Mouse (Mus musculus) neural tube, embryonic 12.5 days (tissue): ENCODE data around the gene Pole. TPM values are rescaled to one million over a fixed set of nuclear protein-coding genes. Genes with fewer than 3 reads are reported as not detected.
A peak's percentile ranks its signal among the peaks of the same experiment; 100 is the strongest.

ENCODE experiments used
- ATAC-seq: fragments of 200-750 bp; cut with Nextera tagmentation; 2 replicates; pipeline ENCODE4 v1.8.0; 2017; ENCODE audit warnings: low read depth, mild to moderate bottlenecking, moderate TSS enrichment, moderate library complexity; ENCODE audit not compliant: low FRiP score
- H3K27ac ChIP-seq: fragments of 300-500 bp; sonication (generic); 2 replicates; pipeline ENCODE4 v1.5.1; 2016
- H3K27me3 ChIP-seq: fragments of 300-500 bp; sonication (generic); replicated peaks from 2 replicates; pipeline ENCODE4 v1.6.1; 2016; ENCODE audit warnings: mild to moderate bottlenecking
- H3K36me3 ChIP-seq: fragments of 300-500 bp; sonication (generic); 2 replicates; pipeline ENCODE4 v1.6.1; 2016; ENCODE audit warnings: mild to moderate bottlenecking
- H3K4me1 ChIP-seq: fragments of 300-500 bp; sonication (generic); 2 replicates; pipeline ENCODE4 v1.6.1; 2016
- H3K4me2 ChIP-seq: fragments of 300-500 bp; sonication (generic); replicated peaks from 2 replicates; pipeline ENCODE4 v1.6.1; 2016; ENCODE audit warnings: mild to moderate bottlenecking
- H3K4me3 ChIP-seq: fragments of 300-500 bp; sonication (generic); 2 replicates; pipeline ENCODE4 v1.5.1; 2016
- H3K9ac ChIP-seq: fragments of 300-500 bp; sonication (generic); 2 replicates; pipeline ENCODE4 v1.6.1; 2016; ENCODE audit warnings: mild to moderate bottlenecking
- H3K9me3 ChIP-seq: fragments of 300-500 bp; sonication (generic); 2 replicates; pipeline ENCODE4 v1.6.1; 2016; ENCODE audit warnings: mild to moderate bottlenecking
- WGBS: fragments of 180-500 bp; shearing (Covaris S2); methylation state at CpG from one replicate; pipeline ENCODE4 v1.1.7; 2016; 5-methylcytosine and 5-hydroxymethylcytosine counted together
- polyA plus RNA-seq: library from polyadenylated mRNA; unstranded; fragments of >200 nt; fragmentation: Nextera tagmentation; extraction: Ambion mirVana; gene quantifications from 2 replicates; pipeline ENCODE4 v1.2.1, GENCODE M21; 2016

Pole gene
- polyA plus RNA-seq, 1 experiment from 2014 or later, result 18.7 TPM

DNA sequence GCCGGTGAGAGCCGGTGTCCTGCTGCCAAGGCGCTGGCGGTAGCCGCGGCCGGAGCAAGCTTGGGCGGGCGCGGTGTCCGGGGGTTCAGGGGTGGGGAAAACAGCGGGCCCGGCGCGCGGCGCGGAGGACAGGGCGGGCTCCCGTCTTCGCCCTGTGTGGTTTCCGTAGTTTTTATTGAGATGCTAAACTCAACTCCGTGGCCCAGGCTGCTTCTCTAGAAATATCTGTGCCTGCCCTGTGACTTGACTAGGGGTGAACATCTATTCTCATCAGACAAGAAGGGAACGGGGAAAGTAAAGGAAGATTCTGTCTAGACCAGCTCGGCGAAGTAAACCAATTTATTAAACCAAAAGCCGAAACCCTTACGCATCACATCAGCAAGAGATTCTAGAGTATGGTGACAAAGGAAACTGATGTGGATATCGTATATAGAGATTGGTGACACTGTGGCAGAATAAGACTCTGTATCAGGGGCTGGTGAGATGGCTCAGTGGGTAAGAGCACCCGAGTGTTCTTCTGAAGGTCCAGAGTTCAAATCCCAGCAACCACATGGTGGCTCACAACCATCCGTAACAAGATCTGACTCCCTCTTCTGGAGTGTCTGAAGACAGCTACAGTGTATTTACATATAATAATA lies 459 bp downstream of the Pole start:
- peak; percentile 83 for ATAC-seq
- Histone ChIP-seq H3K9ac (peak overlapping the region; percentile 71), H3K4me1 (0 out of 2 replicates have a peak, but pooled peaks cover 5% of the 10 kb centered on the region), H3K4me3 (peak overlapping the region; percentile 70), H3K9me3 (no peaks in the 10 kb centered on the region), H3K36me3 (peaks cover 15% of the 10 kb centered on the region), H3K27ac (no peak overlapping the region), H3K4me2 (peak overlapping the region; percentile 91), H3K27me3 (peaks cover 9% of the 10 kb centered on the region; the same call in 1 of the 2 replicates)
- WGBS, result 3% methylated on average over 31 of the region's 31 CpGs

DNA sequence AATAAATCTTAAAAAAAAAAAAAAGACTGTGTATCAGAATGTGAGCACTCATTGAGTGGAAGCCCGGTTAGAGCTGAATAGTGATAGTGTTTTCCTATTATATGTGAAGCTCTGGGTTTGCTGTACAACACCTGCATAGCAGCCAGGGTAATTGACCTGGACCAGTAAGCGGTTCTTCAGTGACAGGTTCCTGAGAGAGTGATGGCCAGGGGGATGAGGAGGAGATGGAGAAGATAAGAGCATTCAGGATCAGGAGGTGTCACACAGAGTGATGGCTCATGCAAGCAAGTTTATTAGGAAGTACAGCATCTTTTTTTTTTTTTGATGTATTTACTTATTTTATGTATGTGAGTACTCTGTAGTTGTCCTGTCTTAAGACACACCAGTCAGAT lies 974 bp downstream of the Pole start:
- Histone ChIP-seq H3K4me1 (0 out of 2 replicates have a peak, but pooled peaks cover 5% of the 10 kb centered on the region), H3K9ac (0 out of 2 replicates have a peak overlapping the region, but pooled peaks have one; percentile 71), H3K4me3 (no peak overlapping the region), H3K4me2 (peak overlapping the region; percentile 91), H3K27ac (no peak overlapping the region), H3K9me3 (no peaks in the 10 kb centered on the region), H3K27me3 (peaks cover 9% of the 10 kb centered on the region; the same call in 1 of the 2 replicates), H3K36me3 (peaks cover 20% of the 10 kb centered on the region)
- no peak for ATAC-seq
- 76% methylated on average over 2 of the region's 2 CpGs for WGBS

DNA sequence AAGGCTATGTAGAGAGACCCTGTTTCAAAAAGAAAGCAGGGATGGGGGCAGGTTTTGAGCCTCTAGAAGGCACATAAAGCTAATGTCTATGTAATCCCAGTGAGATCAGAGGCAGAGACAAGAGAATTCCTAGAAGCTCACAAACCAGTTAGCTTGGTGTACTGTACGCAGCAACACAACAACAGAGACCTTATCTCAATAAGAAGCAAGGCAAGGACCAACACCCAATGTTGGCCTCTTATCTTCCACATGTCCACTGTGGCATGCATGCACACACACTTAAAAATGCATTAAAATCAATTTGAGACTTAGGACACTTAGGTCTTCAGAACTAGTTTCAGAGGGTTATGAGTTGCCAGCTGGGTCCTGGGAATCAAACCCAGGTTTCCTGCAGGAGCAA lies 5.5 kb downstream of the Pole start:
- H3K36me3 ChIP-seq, result peaks cover 45% of the 10 kb centered on the region
- H3K27me3 ChIP-seq, result no peaks in the 10 kb centered on the region
- H3K4me2 ChIP-seq, result no peak overlapping the region
- 97% methylated on average over 1 of the region's 1 CpGs for WGBS
- H3K4me3 ChIP-seq, result no peak overlapping the region
- no peaks in the 10 kb centered on the region for H3K4me1 ChIP-seq
- no peaks in the 10 kb centered on the region for H3K9me3 ChIP-seq
- ATAC-seq, result no peak
- no peak overlapping the region for H3K27ac ChIP-seq
- H3K9ac ChIP-seq, result no peak overlapping the region

DNA sequence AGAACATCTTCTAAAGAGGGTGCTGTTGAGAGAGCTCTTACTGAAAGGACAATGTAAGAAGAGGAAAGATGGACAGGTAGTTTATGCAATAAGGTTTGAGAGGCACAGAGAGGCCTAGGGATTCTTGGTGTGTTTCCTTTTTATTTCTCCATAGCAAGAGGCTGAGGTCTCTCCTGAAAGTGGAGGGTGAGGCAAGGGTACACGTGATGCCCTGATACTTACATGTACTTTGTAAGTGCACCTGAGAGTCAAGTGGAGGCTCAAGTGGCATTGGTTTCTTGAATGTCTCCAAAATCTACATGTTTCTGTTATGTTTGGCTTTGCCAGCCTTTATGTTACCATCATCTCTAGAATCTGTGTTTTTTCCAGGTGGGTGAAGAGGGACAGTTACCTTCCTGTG lies 10.5 kb downstream of the Pole start:
- H3K9me3 ChIP-seq, result no peaks in the 10 kb centered on the region
- no peak overlapping the region for H3K27ac ChIP-seq
- no peaks in the 10 kb centered on the region for H3K27me3 ChIP-seq
- ATAC-seq, result no peak
- no peak overlapping the region for H3K4me3 ChIP-seq
- peaks cover 66% of the 10 kb centered on the region for H3K36me3 ChIP-seq
- WGBS, result 91% methylated on average over 1 of the region's 1 CpGs
- no peak overlapping the region for H3K9ac ChIP-seq
- H3K4me1 ChIP-seq, result no peaks in the 10 kb centered on the region
- no peak overlapping the region for H3K4me2 ChIP-seq

DNA sequence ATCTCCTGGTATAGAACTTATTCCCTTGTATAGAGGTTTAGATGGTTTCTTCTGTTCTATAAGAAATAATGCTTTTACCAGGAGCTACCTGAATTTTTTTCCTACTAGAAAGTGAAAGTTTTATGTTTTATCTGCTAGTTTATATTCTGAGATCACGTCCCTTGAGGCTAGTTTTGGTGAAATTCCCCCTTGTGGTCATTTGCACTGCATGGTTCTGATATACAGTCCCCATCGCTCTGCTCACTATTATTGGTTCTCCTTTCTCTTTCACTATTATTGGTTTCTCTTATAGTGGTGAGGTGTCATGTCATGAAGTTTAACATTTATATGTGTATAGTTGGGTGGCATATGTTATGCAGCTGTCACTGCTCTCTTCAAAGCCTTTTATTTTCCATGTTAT lies 14.5 kb downstream of the Pole start:
- no peak overlapping the region for H3K4me2 ChIP-seq
- no peaks in the 10 kb centered on the region for H3K9me3 ChIP-seq
- H3K36me3 ChIP-seq, result peaks cover 75% of the 10 kb centered on the region
- no peak overlapping the region for H3K4me3 ChIP-seq
- no peaks in the 10 kb centered on the region for H3K27me3 ChIP-seq
- WGBS, result 92% methylated on average over 2 of the region's 2 CpGs
- no peak overlapping the region for H3K9ac ChIP-seq
- no peak for ATAC-seq
- no peak overlapping the region for H3K27ac ChIP-seq
- no peaks in the 10 kb centered on the region for H3K4me1 ChIP-seq

DNA sequence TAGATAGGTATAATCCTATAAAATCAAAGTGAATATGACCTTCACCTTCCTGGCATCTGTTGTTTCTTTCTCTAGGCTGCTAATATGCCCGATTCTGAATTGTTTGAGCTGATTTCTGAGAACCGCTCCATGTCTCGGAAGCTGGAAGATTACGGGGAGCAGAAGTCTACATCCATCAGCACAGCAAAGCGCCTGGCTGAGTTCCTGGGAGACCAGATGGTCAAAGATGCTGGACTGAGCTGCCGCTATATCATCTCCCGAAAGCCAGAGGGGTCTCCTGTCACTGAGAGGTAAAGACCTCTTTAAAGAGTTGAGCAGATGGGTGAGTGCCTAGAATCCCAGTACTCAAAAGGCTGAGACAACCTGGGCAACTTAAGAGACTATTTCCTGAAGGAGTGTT lies 22.8 kb downstream of the Pole start:
- Histone ChIP-seq H3K4me1 (no peaks in the 10 kb centered on the region), H3K27ac (no peak overlapping the region), H3K4me3 (no peak overlapping the region), H3K9me3 (no peaks in the 10 kb centered on the region), H3K9ac (no peak overlapping the region), H3K27me3 (no peaks in the 10 kb centered on the region), H3K4me2 (no peak overlapping the region), H3K36me3 (peaks cover 48% of the 10 kb centered on the region)
- ATAC-seq, result no peak
- WGBS, result 98% methylated on average over 7 of the region's 7 CpGs

DNA sequence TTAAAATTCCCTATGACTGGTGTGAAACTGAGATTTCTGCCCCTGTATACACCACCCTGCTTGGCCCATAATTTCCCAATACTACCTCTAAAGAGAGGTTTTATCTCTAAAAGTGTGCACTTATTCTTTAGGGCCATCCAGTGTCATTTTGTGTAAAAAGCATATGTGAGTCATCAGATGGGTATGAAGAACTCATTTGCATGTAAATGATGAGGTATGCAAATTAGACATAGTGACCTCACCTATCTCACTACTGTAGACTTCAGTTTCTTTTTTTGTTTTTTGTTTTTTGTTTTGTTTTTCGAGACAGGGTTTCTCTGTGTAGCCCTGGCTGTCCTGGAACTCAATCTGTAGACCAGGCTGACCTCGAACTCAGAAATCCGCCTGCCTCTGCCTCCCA lies 27.0 kb downstream of the Pole start:
- Histone ChIP-seq H3K27ac (no peak overlapping the region), H3K9me3 (no peaks in the 10 kb centered on the region), H3K4me3 (no peak overlapping the region), H3K4me2 (no peak overlapping the region), H3K4me1 (no peaks in the 10 kb centered on the region), H3K9ac (no peak overlapping the region), H3K27me3 (no peaks in the 10 kb centered on the region), H3K36me3 (peaks cover 33% of the 10 kb centered on the region)
- WGBS, result 90% methylated on average over 3 of the region's 3 CpGs
- ATAC-seq, result no peak

DNA sequence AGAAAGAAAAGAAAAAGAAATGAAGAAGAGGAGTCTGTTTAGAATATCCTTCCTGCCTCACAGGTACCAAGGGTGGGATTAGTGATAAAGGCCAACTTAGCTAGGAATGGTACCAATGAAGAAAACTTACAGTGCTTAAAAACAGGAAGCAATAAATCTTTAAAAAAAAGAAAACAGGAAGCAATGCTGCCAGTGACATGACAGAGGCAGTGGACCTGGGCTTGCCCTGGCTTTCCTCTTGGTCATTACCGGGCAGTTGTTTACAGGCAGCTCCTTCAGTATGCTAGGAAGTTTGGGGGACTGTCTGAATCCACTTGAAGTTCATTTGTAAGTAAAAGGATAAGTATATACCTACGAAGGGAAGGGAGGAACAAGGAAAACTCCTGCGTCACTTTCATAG lies 44.4 kb downstream of the Pole start:
- WGBS, result 88% methylated on average over 3 of the region's 3 CpGs

DNA sequence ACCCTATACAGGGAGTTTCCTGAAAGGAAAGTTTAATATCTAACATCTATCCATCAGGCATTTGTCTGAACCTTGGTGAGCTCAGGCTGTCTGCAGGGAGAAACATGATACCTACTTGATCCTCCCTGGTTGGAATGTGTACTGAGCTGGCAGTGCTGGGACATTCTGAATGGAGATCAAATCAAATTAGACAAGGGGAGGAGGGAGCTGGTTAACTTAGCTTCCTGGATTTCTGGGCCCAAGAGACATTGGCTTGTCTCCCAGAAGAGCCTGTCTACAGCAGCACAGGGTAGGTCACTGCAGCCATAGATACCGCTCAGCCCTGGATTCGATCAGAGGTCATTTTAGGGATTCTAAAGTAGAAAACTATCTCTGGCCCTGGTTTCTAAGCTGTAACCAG lies 52.7 kb downstream of the Pole start:
- no peak for ATAC-seq
- no peak overlapping the region for H3K4me2 ChIP-seq
- no peak overlapping the region for H3K27ac ChIP-seq
- H3K9ac ChIP-seq, result no peak overlapping the region
- H3K9me3 ChIP-seq, result no peaks in the 10 kb centered on the region
- WGBS, result 92% methylated on average over 2 of the region's 2 CpGs
- H3K27me3 ChIP-seq, result peaks cover 23% of the 10 kb centered on the region
- H3K4me3 ChIP-seq, result no peak overlapping the region
- peaks cover 31% of the 10 kb centered on the region for H3K36me3 ChIP-seq
- peaks cover 10% of the 10 kb centered on the region for H3K4me1 ChIP-seq

More for the DNA sequence above, 44.4 kb downstream of the Pole start:
- Histone ChIP-seq H3K4me2 (no peak overlapping the region), H3K36me3 (peaks cover 63% of the 10 kb centered on the region), H3K4me3 (no peak overlapping the region), H3K27ac (no peak overlapping the region), H3K27me3 (no peaks in the 10 kb centered on the region), H3K9me3 (no peaks in the 10 kb centered on the region), H3K4me1 (no peaks in the 10 kb centered on the region), H3K9ac (no peak overlapping the region)
- no peak for ATAC-seq

DNA sequence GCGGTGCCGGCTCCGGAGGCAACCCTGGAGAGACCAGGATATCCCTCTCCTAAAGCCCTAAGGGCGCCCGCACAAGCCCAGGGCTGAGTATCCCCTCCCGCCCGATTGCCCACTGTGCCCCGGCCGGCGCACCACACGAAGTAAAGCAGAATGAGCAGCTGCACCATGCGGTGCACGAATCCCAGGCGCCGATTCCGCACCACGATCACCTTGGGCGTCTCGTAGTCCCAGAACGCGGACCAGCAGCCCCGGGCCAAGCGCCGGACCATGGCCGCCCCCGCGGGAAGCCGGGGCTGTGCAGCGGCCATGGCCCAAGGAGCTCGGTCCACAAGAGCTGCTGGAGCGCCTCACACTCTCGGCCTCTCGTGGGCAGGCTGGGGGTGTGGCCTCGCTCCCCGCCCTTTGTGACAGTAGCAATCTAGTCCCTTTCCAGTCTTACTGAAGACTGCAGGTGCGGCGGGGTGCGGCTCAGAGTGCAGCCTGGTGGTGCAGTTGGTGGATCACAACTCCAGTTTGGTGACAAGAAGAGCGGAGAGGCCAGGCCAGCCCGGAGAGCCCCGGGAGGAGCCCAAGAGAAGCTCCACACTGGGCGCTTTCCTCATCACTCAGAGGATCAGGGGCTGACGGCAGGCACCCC lies 56.7 kb downstream of the Pole start, which contains the start of gene P2rx2:
P2rx2 (minus strand) TSS at position 565 of the 637 bp plus-strand sequence.
- no peaks in the 10 kb centered on the region for H3K9me3 ChIP-seq
- H3K27me3 ChIP-seq, result peaks cover 30% of the 10 kb centered on the region

DNA sequence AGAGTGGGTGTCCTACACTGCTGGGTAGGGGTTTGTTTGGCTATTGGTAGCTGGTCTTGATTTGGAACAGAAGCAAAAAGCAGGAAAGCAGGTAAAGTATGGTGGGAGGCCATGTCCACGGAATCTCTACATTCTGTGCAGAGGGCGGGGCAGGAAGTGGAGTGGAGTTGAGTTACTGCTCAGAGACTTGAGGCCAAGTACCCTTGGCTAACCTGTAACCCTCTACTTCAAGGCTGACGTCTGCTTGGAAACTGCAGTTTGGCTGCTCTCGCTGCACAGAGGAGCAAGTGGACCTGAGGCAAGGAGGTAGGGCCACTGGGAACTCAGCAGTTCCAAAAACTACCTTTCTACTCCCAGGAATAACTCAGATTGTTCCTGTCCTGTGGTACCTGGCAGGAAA lies 58.4 kb downstream of the Pole start, which contains the start of gene Lrcol1:
Lrcol1 (plus strand) TSS at position 207 of the 400 bp plus-strand sequence.
- H3K36me3 ChIP-seq, result no peaks in the 10 kb centered on the region
- no peak within 1 kb of the TSS for H3K27ac ChIP-seq
- no peak within 1 kb of the TSS for H3K4me2 ChIP-seq
- no peak for ATAC-seq
- H3K4me3 ChIP-seq, result no peak within 1 kb of the TSS
- H3K9ac ChIP-seq, result no peak within 1 kb of the TSS
- H3K9me3 ChIP-seq, result no peaks in the 10 kb centered on the region
- WGBS, result 75% methylated on average over 4 of the region's 4 CpGs
- H3K27me3 ChIP-seq, result peaks cover 30% of the 10 kb centered on the region
- H3K4me1 ChIP-seq, result peaks cover 10% of the 10 kb centered on the region

More for the DNA sequence above, 56.7 kb downstream of the Pole start, which contains the start of gene P2rx2:
- Histone ChIP-seq H3K4me3 (peak within 1 kb of the TSS; percentile 44), H3K36me3 (peaks cover 4% of the 10 kb centered on the region; the same call in 1 of the 2 replicates), H3K4me2 (peak within 1 kb of the TSS; percentile 93), H3K27ac (no peak within 1 kb of the TSS), H3K4me1 (peaks cover 10% of the 10 kb centered on the region), H3K9ac (peak within 1 kb of the TSS; percentile 50)
- WGBS, result 2% methylated on average over 43 of the region's 43 CpGs
- peak; percentile 63 for ATAC-seq

DNA sequence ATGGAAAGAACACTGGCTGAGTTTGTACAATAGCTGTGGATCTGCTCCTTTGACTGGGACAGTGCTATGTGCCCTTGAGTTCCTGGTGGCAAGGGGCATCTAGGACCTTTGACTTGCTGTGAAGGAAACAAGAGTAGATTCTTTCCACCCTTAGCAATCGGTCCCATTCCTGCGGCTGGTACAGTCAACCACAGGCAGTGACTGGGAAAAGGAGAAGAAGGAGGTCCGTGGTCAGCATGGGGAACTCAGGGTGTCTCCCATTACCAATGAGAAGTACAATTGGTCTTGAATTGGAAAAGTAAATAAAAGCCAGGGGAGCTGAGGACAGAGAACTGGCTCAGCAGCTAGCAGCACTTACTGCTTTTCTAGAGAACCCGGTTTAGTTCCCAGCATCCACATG lies 59.4 kb downstream of the Pole start:
- Histone ChIP-seq H3K27me3 (peaks cover 30% of the 10 kb centered on the region), H3K4me1 (peaks cover 10% of the 10 kb centered on the region), H3K36me3 (no peaks in the 10 kb centered on the region), H3K9ac (no peak overlapping the region), H3K27ac (no peak overlapping the region), H3K4me3 (no peak overlapping the region), H3K4me2 (no peak overlapping the region), H3K9me3 (no peaks in the 10 kb centered on the region)
- 78% methylated on average over 4 of the region's 4 CpGs for WGBS
- ATAC-seq, result no peak
